Mouse (Mus musculus) embryonic facial prominence, embryonic 11.5 days (tissue): ENCODE data around the gene Calhm1. TPM values are rescaled to one million over a fixed set of nuclear protein-coding genes. Genes with fewer than 3 reads are reported as not detected.

Experiments
- ATAC-seq: fragments of 200-750 bp; cut with Nextera tagmentation; replicated peaks from 2 replicates; pipeline ENCODE4 v1.8.0; 2017; ENCODE audit warnings: low read depth; ENCODE audit not compliant: insufficient number of reproducible peaks, low FRiP score, low TSS enrichment
- DNase-seq: peaks from one replicate; pipeline ENCODE4 v3.0.0-alpha.2; 2015; ENCODE audit warnings: low spot score
- H3K27ac ChIP-seq: fragments of 300-500 bp; sonication (generic); replicated peaks from 2 replicates; pipeline ENCODE4 v1.5.1; 2014; ENCODE audit warnings: mild to moderate bottlenecking, low read depth, low read length, control low read depth
- H3K27me3 ChIP-seq: fragments of 300-500 bp; sonication (generic); 2 replicates; pipeline ENCODE4 v1.6.1; 2014; ENCODE audit warnings: mild to moderate bottlenecking, low read length, moderate library complexity, mixed read lengths; ENCODE audit not compliant: control insufficient read depth, insufficient read depth
- H3K36me3 ChIP-seq: fragments of 300-500 bp; sonication (generic); replicated peaks from 2 replicates; pipeline ENCODE4 v1.6.1; 2014; ENCODE audit warnings: low read depth, mild to moderate bottlenecking, low read length, moderate library complexity, mixed read lengths; ENCODE audit not compliant: control insufficient read depth, insufficient read depth
- H3K4me1 ChIP-seq: fragments of 300-500 bp; sonication (generic); 2 replicates; pipeline ENCODE4 v1.6.1; 2014; ENCODE audit warnings: low read length, mixed read lengths; ENCODE audit not compliant: control insufficient read depth, insufficient read depth
- H3K4me2 ChIP-seq: fragments of 300-500 bp; sonication (generic); 2 replicates; pipeline ENCODE4 v1.6.1; 2014; ENCODE audit warnings: low read depth, mild to moderate bottlenecking, control low read depth, low read length, moderate library complexity
- H3K4me3 ChIP-seq: fragments of 300-500 bp; sonication (generic); 2 replicates; pipeline ENCODE4 v1.5.1; 2014; ENCODE audit warnings: low read depth, low read length, control low read depth
- H3K9ac ChIP-seq: fragments of 300-500 bp; sonication (generic); replicated peaks from 2 replicates; pipeline ENCODE4 v1.6.1; 2014; ENCODE audit warnings: mild to moderate bottlenecking, control low read depth, low read length
- H3K9me3 ChIP-seq: fragments of 300-500 bp; sonication (generic); replicated peaks from 2 replicates; pipeline ENCODE4 v1.6.1; 2016; ENCODE audit warnings: mild to moderate bottlenecking, low read length, inconsistent platforms, mixed read lengths; ENCODE audit not compliant: control insufficient read depth
- WGBS: fragments of 180-500 bp; shearing (Covaris S2); extraction: QIAGEN DNeasy Blood & Tissue Kit; methylation state at CpG from one replicate; pipeline ENCODE4 v1.1.7; 2014; 5-methylcytosine and 5-hydroxymethylcytosine counted together
- polyA plus RNA-seq: library from polyadenylated mRNA; unstranded; fragments of >200 nt; fragmentation: Nextera tagmentation; extraction: Ambion mirVana; gene quantifications from 2 replicates; pipeline ENCODE4 v1.2.1, GENCODE M21; 2014

The Calhm1 gene
- polyA plus RNA-seq, 1 experiment from 2014 or later = not detected

DNA sequence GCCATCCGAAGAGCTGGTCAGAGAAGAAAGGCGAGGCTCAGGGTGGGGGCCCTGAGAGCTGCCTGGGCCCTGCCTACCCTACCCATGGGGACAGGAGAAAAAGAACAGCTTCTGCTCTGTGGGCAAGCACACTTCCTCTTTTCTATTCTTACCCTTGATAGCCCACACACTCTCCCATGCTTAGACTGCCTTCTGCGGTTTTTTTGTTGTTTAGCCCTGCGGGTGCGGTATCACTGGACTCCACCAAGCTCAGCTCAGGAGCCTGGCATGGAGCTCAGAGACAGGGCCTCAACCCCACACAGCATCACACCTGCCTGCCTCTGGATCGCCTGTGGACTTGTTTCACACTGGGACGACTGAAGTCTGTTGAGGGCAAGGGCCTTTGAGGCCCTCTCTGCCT lies 10.9 kb downstream of the Calhm1 start:
- no peak overlapping the region for H3K4me3 ChIP-seq
- WGBS = 90% methylated on average over 7 of the region's 7 CpGs
- DNase-seq (no peak), ATAC-seq (no peak)
- no peak overlapping the region for H3K4me2 ChIP-seq
- H3K9ac ChIP-seq = no peak overlapping the region
- peaks cover 9% of the 10 kb centered on the region for H3K36me3 ChIP-seq
- no peaks in the 10 kb centered on the region; the same call in 1 of the 2 replicates for H3K4me1 ChIP-seq
- H3K27ac ChIP-seq = no peak overlapping the region
- no peaks in the 10 kb centered on the region for H3K9me3 ChIP-seq
- no peaks in the 10 kb centered on the region for H3K27me3 ChIP-seq

DNA sequence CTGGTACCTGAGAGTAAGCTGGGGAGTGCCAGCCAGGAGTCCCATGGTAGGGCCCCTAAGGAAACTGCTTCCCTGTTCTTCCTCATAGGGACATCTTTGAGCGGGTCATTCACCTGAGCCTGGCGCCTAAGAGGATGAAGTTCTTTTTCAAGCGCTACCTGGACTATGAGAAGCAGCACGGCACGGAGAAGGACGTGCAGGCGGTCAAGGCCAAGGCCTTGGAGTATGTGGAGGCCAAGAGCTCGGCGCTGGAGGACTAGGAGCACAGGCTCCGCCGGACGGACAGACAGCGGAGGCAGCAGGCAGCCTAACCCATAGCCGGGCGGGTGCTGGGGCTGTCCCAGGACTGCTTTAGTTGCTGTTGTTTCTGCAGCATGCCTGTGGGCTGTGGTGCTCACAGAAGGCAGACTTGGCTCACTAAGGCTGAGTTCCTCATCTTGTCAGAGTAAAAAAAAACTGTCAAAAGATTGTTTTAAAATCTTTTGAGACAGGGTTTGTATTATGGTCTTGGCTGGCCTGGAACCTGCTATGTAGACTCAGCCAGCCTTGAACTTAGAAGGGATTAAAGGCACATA lies 13.4 kb downstream of the Calhm1 start:
- no peak for ATAC-seq
- Histone ChIP-seq H3K36me3 (peaks cover 9% of the 10 kb centered on the region), H3K9ac (no peak overlapping the region), H3K4me1 (no peaks in the 10 kb centered on the region), H3K4me2 (no peak overlapping the region), H3K4me3 (no peak overlapping the region), H3K27ac (no peak overlapping the region), H3K9me3 (no peaks in the 10 kb centered on the region), H3K27me3 (no peaks in the 10 kb centered on the region)
- DNase-seq = no peak
- WGBS = 94% methylated on average over 15 of the region's 15 CpGs

DNA sequence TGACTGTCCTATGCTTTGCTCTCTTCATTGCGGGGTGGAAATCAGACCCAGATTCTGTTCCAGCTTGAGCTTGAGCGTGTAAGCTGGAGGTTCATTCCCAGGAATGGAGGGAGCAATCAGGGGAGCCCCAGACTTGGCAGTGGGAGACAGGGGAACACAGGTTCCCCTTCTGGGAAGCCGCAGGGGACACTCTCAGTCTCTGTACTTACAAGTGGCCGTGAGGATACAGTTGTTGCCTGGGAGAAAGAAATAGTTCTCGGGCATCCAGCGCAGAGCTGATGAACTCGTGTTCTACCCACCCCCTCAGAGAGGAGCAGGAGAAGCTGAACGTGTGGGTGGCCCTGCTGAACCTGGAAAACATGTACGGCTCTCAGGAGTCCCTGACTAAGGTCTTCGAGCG lies 15.2 kb downstream of the Calhm1 start:
- Histone ChIP-seq H3K36me3 (peaks cover 9% of the 10 kb centered on the region), H3K27me3 (no peaks in the 10 kb centered on the region), H3K4me1 (no peaks in the 10 kb centered on the region), H3K9ac (no peak overlapping the region), H3K4me2 (no peak overlapping the region), H3K9me3 (no peaks in the 10 kb centered on the region), H3K27ac (no peak overlapping the region), H3K4me3 (no peak overlapping the region)
- WGBS = 93% methylated on average over 11 of the region's 11 CpGs
- ATAC-seq (no peak), DNase-seq (no peak)

GRCm38 (mm10) chr19:47128164-47128563 lies 15.9 kb downstream of the Calhm1 start:
- peaks cover 9% of the 10 kb centered on the region for H3K36me3 ChIP-seq
- 92% methylated on average over 10 of the region's 10 CpGs for WGBS

GRCm38 (mm10) chr19:47122802-47123201 lies 21.3 kb downstream of the Calhm1 start:
- Histone ChIP-seq H3K9ac (no peak overlapping the region), H3K27me3 (no peaks in the 10 kb centered on the region), H3K36me3 (peaks cover 3% of the 10 kb centered on the region), H3K27ac (no peak overlapping the region), H3K4me2 (no peak overlapping the region), H3K4me3 (no peak overlapping the region), H3K4me1 (no peaks in the 10 kb centered on the region), H3K9me3 (no peaks in the 10 kb centered on the region)
- DNase-seq = peak; percentile 63
- no peak for ATAC-seq
- WGBS = 37% methylated on average over 2 of the region's 2 CpGs

More at GRCm38 (mm10) chr19:47128164-47128563, 15.9 kb downstream of the Calhm1 start:
- H3K9ac ChIP-seq = no peak overlapping the region
- no peak for DNase-seq
- H3K4me2 ChIP-seq = no peak overlapping the region
- no peaks in the 10 kb centered on the region for H3K9me3 ChIP-seq
- no peak for ATAC-seq
- H3K27ac ChIP-seq = no peak overlapping the region
- H3K27me3 ChIP-seq = no peaks in the 10 kb centered on the region
- no peaks in the 10 kb centered on the region for H3K4me1 ChIP-seq
- no peak overlapping the region for H3K4me3 ChIP-seq

- Histone ChIP-seq H3K9me3 (no peaks in the 10 kb centered on the region), H3K4me2 (no peak overlapping the region), H3K27me3 (no peaks in the 10 kb centered on the region), H3K36me3 (peaks cover 11% of the 10 kb centered on the region), H3K4me3 (no peak overlapping the region), H3K9ac (no peak overlapping the region), H3K4me1 (no peaks in the 10 kb centered on the region), H3K27ac (no peak overlapping the region)
- no peak for ATAC-seq
- peak; percentile 72 for DNase-seq
- 48% methylated on average over 4 of the region's 4 CpGs for WGBS
Measured at GRCm38 (mm10) chr19:47121054-47121453, 23.0 kb downstream of the Calhm1 start.

GRCm38 (mm10) chr19:47118634-47119033 lies 25.4 kb downstream of the Calhm1 start:
- ATAC-seq = no peak
- H3K9me3 ChIP-seq = no peaks in the 10 kb centered on the region
- no peak overlapping the region for H3K27ac ChIP-seq
- 80% methylated on average over 2 of the region's 2 CpGs for WGBS
- H3K4me3 ChIP-seq = no peak overlapping the region
- DNase-seq = no peak
- no peak overlapping the region for H3K9ac ChIP-seq
- H3K4me2 ChIP-seq = no peak overlapping the region
- H3K4me1 ChIP-seq = no peaks in the 10 kb centered on the region
- peaks cover 11% of the 10 kb centered on the region for H3K36me3 ChIP-seq
- H3K27me3 ChIP-seq = no peaks in the 10 kb centered on the region

- Histone ChIP-seq H3K9ac (no peak overlapping the region), H3K36me3 (peaks cover 40% of the 10 kb centered on the region), H3K27me3 (no peaks in the 10 kb centered on the region), H3K4me1 (no peaks in the 10 kb centered on the region), H3K4me2 (no peak overlapping the region), H3K9me3 (no peaks in the 10 kb centered on the region), H3K27ac (no peak overlapping the region), H3K4me3 (no peak overlapping the region)
- ATAC-seq (no peak), DNase-seq (no peak)
- 92% methylated on average over 9 of the region's 9 CpGs for WGBS
Measured at GRCm38 (mm10) chr19:47104641-47105271, 39.3 kb downstream of the Calhm1 start.
